8 mouse cellular contexts compared by ENCODE assay signal in the genomic region with DNA sequence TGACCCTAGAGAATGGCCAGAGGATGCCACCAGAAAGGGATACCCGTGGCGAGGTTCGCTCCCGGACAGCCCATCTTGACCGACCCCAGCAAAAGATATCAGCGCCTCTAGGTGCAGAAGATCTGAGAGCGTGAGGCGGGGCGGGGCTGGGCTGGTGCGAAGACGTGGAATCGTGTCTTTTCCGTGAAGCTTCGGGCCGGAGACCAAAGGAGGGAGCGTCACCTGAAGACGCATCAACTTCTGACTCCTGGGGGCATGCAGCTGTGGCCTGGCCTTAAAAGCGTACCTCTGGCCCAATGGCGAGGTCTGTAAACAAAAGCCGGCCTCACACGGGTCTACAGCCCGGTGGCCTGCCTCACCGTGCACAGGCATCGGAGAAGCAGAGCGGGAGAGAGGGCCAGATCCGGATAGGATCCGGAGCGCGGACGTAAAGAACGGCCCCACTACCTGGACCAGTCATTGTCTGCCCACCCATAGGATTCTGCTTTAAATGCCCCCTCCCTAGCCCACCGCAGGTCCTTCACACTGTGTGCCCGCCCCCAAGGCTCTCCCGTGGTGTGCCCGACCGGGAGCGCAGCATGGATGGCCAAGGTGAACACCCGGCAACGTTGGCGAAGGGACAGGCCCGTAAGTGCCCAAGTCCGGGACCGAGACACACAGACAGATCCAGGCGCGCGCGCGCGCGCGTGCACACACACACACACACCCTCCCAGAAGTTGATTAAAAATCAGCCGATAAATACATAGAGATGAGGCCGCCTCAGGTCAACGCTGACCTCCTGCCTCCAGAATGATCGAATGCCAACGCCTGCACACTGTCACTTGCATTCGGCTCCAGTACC. TPM values are rescaled to one million over a fixed set of nuclear protein-coding genes. Genes with fewer than 3 reads are reported as not detected.
A peak's percentile ranks its signal among the peaks of the same experiment; 100 is the strongest.
DNase-seq lines count a peak whose midpoint lies in the region; ATAC-seq lines count a peak whose summit lies in the region.

No protein-coding gene starts in this region.

- no peak for ATAC-seq in heart, embryonic 13.5 days (ENCODE audit: extremely low read depth, insufficient number of reproducible peaks, low FRiP score, low TSS enrichment)
- 0 out of 2 replicates have a peak, but pooled peaks have one; percentile 0 for ATAC-seq in liver, embryonic 12.5 days

- H3K36me3 ChIP-seq in heart, embryonic 13.5 days, result no peaks in the 10 kb centered on the region
- no peaks in the 10 kb centered on the region for H3K36me3 ChIP-seq in liver, embryonic 12.5 days

- H3K9me3 ChIP-seq in heart, embryonic 13.5 days, result no peaks in the 10 kb centered on the region
- H3K9me3 ChIP-seq in liver, embryonic 12.5 days (replicated peaks), result no peaks in the 10 kb centered on the region

- no peaks in the 10 kb centered on the region for H3K27me3 ChIP-seq in heart, embryonic 13.5 days (replicated peaks)
- peaks cover 15% of the 10 kb centered on the region for H3K27me3 ChIP-seq in liver, embryonic 12.5 days (replicated peaks)

- peak overlapping the region; percentile 100 for H3K4me2 ChIP-seq in heart, embryonic 13.5 days
- peak overlapping the region; percentile 99 for H3K4me2 ChIP-seq in liver, embryonic 12.5 days

- peak; percentile 9 to 55 for DNase-seq in urinary bladder, adult 18-20 months (ENCODE audit: low spot score in 2 of 2)
- no peak for DNase-seq in urinary bladder, postnatal 4 days (ENCODE audit: low spot score in 2 of 2)
- peak; percentile 49 for DNase-seq in embryo, embryonic 10 days (ENCODE audit: low spot score)
- peak; percentile 72 for DNase-seq in kidney, postnatal 10 days
- peak; percentile 80 for DNase-seq in neural tube, embryonic 10.5 days (ENCODE audit: extremely low spot score, low spot score)
- DNase-seq in testis, postnatal 14 days (ENCODE audit: low spot score), result peak; percentile 50

- H3K27ac ChIP-seq in heart, embryonic 13.5 days (replicated peaks), result peak overlapping the region; percentile 80
- peak overlapping the region; percentile 63; the same call in 1 of the 2 replicates for H3K27ac ChIP-seq in liver, embryonic 12.5 days

- H3K4me1 ChIP-seq in heart, embryonic 13.5 days, result peaks cover 28% of the 10 kb centered on the region
- H3K4me1 ChIP-seq in liver, embryonic 12.5 days, result peaks cover 44% of the 10 kb centered on the region

- H3K9ac ChIP-seq in heart, embryonic 13.5 days, result peak overlapping the region; percentile 90
- H3K9ac ChIP-seq in liver, embryonic 12.5 days, result peak overlapping the region; percentile 76

- peak overlapping the region; percentile 75 for H3K4me3 ChIP-seq in heart, embryonic 13.5 days
- H3K4me3 ChIP-seq in liver, embryonic 12.5 days, result peak overlapping the region; percentile 65

- under 1% methylated on average over 57 of the region's 57 CpGs for WGBS in heart, embryonic 13.5 days
- WGBS in liver, embryonic 12.5 days (ENCODE audit: insufficient replicate concordance), result under 1% methylated on average over 57 of the region's 57 CpGs

RNA-seq across cellular contexts. Expression of a gene that starts 0.8 kb away (rescaled TPM):
- 8.8 and 10.7 TPM in 2 replicates for polyA plus RNA-seq in heart, embryonic 13.5 days (2015; fragmentation: Nextera tagmentation; extraction: Ambion mirVana)
- 6.7 and 9.7 TPM in 2 replicates for polyA plus RNA-seq in liver, embryonic 12.5 days (2016; fragmentation: Nextera tagmentation; extraction: Ambion mirVana)

Comparison
In these comparisons a context has a peak if more than half of its experiments do, and no peak if none do; other contexts are left out.
1. DNase-seq: peak in urinary bladder, adult 18-20 months (2 of 2), embryo, embryonic 10 days (single experiment), kidney, postnatal 10 days (single experiment), neural tube, embryonic 10.5 days (single experiment) and testis, postnatal 14 days (single experiment); none in urinary bladder, postnatal 4 days (0 of 2).